Mouse (Mus musculus) cerebellum, postnatal 10 days (tissue): ENCODE data around the gene Fam178b.

Source experiments
- DNase-seq, 2 experiments: peaks; one replicate each; pipeline ENCODE4 v3.0.0; 2021; ENCODE audit warnings: mixed read lengths in 2 of 2

Gene Fam178b

DNA sequence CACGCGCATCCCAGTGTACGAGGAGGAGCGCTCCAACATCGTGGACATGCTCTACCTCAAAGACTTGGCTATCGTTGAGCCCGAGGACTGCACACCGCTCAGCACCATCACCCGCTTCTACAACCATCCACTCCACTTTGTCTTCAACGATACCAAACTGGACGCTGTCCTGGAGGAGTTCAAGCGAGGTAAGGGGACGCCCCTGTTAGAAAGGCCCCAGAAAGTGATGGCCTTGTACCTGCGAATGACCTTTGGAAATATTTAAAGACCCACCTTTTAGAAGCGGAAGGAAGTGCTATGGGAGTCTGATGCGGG, 170.1 kb downstream of the Fam178b start:
- DNase-seq: no peak
